Mouse (Mus musculus) cerebellum, adult 11-12 months (tissue): Measurements from ENCODE around the gene Anks1.
"Not testable (repeated sequence)": the region's sequence is repeated elsewhere in the genome, so short reads cannot be mapped to it uniquely, and the experiment has no call there.

Experiments
- DNase-seq: peaks from one replicate; pipeline ENCODE4 v3.0.0; 2022

Anks1 gene

GRCm38 (mm10) chr17:27934136-27934910 is 25.2 kb downstream of the Anks1 start:
- no peak for DNase-seq

- no peak for DNase-seq
Observed at GRCm38 (mm10) chr17:27935091-27935490, 26.0 kb downstream of the Anks1 start.

- DNase-seq, result no peak
Observed at GRCm38 (mm10) chr17:27937054-27937615, 28.0 kb downstream of the Anks1 start.

GRCm38 (mm10) chr17:27938121-27938754 is 29.1 kb downstream of the Anks1 start:
- no peak for DNase-seq

- DNase-seq, result no peak
Observed at GRCm38 (mm10) chr17:27939028-27939427, 29.9 kb downstream of the Anks1 start.

GRCm38 (mm10) chr17:27940352-27940751 is 31.2 kb downstream of the Anks1 start:
- no peak for DNase-seq

GRCm38 (mm10) chr17:27941178-27941577 is 32.1 kb downstream of the Anks1 start:
- DNase-seq, result no peak

GRCm38 (mm10) chr17:27941698-27942097 is 32.6 kb downstream of the Anks1 start:
- DNase-seq, result peak; percentile 57

- DNase-seq, result no peak
Observed at GRCm38 (mm10) chr17:27942131-27942530, 33.0 kb downstream of the Anks1 start.

- peak; percentile 95 for DNase-seq
Observed at GRCm38 (mm10) chr17:27945546-27946216, 36.6 kb downstream of the Anks1 start.

- no peak for DNase-seq
Observed at GRCm38 (mm10) chr17:27946371-27946770, 37.3 kb downstream of the Anks1 start.

- no peak for DNase-seq
Observed at GRCm38 (mm10) chr17:27947155-27947554, 38.0 kb downstream of the Anks1 start.

GRCm38 (mm10) chr17:27953136-27953535 is 44.0 kb downstream of the Anks1 start:
- no peak for DNase-seq

GRCm38 (mm10) chr17:27954629-27955402 is 45.7 kb downstream of the Anks1 start:
- no peak for DNase-seq

- no peak for DNase-seq
Observed at GRCm38 (mm10) chr17:27957649-27958048, 48.5 kb downstream of the Anks1 start.

- DNase-seq, result no peak
Observed at GRCm38 (mm10) chr17:27960128-27961111, 51.3 kb downstream of the Anks1 start.

- DNase-seq, result not testable (repeated sequence)
Observed at GRCm38 (mm10) chr17:27963120-27963519, 54.0 kb downstream of the Anks1 start.

- DNase-seq, result no peak
Observed at GRCm38 (mm10) chr17:27964607-27965006, 55.5 kb downstream of the Anks1 start.

GRCm38 (mm10) chr17:27965292-27965691 is 56.2 kb downstream of the Anks1 start:
- no peak for DNase-seq

- no peak for DNase-seq
Observed at GRCm38 (mm10) chr17:27966056-27966455, 57.0 kb downstream of the Anks1 start.

- no peak for DNase-seq
Observed at GRCm38 (mm10) chr17:27966508-27967021, 57.5 kb downstream of the Anks1 start.
